In genomic region chr6:95017484-95017883, GRCm38 (mm10) we compare ENCODE assay signal across 18 mouse cellular contexts.
A peak's percentile ranks its signal among the peaks of the same experiment; 100 is the strongest.
DNase-seq lines count a peak whose midpoint lies in the region.
"Had no signal": no experiment of that assay in that cellular context is flagged by ENCODE, and none has a peak within 500 bp of the region (broad histone marks: within the 10 kb centered on the region; RNA-seq: fewer than 3 reads in every experiment).

No protein-coding gene starts in this region.

- peak; percentile 23 for DNase-seq in embryo, embryonic 10 days (ENCODE audit: low spot score)
- no peak for DNase-seq in embryo, embryonic 9.5 days (ENCODE audit: extremely low spot score)
- peak; percentile 5 for DNase-seq in layer of hippocampus, adult 11-12 months (ENCODE audit: low spot score)
- no peak for DNase-seq in layer of hippocampus, adult 18-20 months (ENCODE audit: low spot score in 2 of 2)
- DNase-seq in ZHBTc4 (ENCODE audit: low read depth, low spot score), result peak; percentile 21
- DNase-seq in limb, embryonic 10.5 days (ENCODE audit: low spot score), result peak; percentile 58
- DNase-seq in adrenal gland, adult 8-10 months, result no peak
- DNase-seq in spleen, postnatal 14 days (ENCODE audit: low spot score in 2 of 2), result no peak
- DNase-seq: adrenal gland, postnatal 25 days; cerebellum, adult 9-11 months; gastrocnemius, postnatal 10 days; kidney, postnatal 4 days; liver; lung, adult 18-20 months; right cerebral cortex, postnatal 4 days; thymus, postnatal 36 days had no signal

- 45% methylated on average over 3 of the region's 3 CpGs for WGBS in limb, embryonic 10.5 days

- no peak overlapping the region for H3K4me3 ChIP-seq in limb, embryonic 10.5 days
- H3K4me3 ChIP-seq: midbrain, embryonic 15.5 days; neural tube, embryonic 12.5 days had no signal

- no peaks in the 10 kb centered on the region for H3K36me3 ChIP-seq in limb, embryonic 10.5 days
- H3K36me3 ChIP-seq: midbrain, embryonic 15.5 days; neural tube, embryonic 12.5 days had no signal

- H3K27me3 ChIP-seq in limb, embryonic 10.5 days (ENCODE audit: low read depth, poor library complexity, severe bottlenecking), result no peaks in the 10 kb centered on the region
- H3K27me3 ChIP-seq: midbrain, embryonic 15.5 days; neural tube, embryonic 12.5 days had no signal

- H3K9me3 ChIP-seq in limb, embryonic 10.5 days (replicated peaks), result no peaks in the 10 kb centered on the region
- H3K9me3 ChIP-seq: midbrain, embryonic 15.5 days; neural tube, embryonic 12.5 days had no signal

- H3K4me1 ChIP-seq in limb, embryonic 10.5 days, result peaks cover 31% of the 10 kb centered on the region

- peak overlapping the region; percentile 61; the same call in 1 of the 2 replicates for H3K27ac ChIP-seq in limb, embryonic 10.5 days
- H3K27ac ChIP-seq: midbrain, embryonic 15.5 days; neural tube, embryonic 12.5 days had no signal

Comparison
In these comparisons a context has a peak if more than half of its experiments do, and no peak if none do; other contexts are left out.
1. DNase-seq: peak in embryo, embryonic 10 days (single experiment), layer of hippocampus, adult 11-12 months (single experiment), ZHBTc4 (single experiment) and limb, embryonic 10.5 days (single experiment); none in embryo, embryonic 9.5 days (single experiment), layer of hippocampus, adult 18-20 months (0 of 2), adrenal gland, adult 8-10 months (single experiment) and spleen, postnatal 14 days (0 of 2).